Mouse (Mus musculus): Measurements from ENCODE around the gene Ctrb1.

DNA sequence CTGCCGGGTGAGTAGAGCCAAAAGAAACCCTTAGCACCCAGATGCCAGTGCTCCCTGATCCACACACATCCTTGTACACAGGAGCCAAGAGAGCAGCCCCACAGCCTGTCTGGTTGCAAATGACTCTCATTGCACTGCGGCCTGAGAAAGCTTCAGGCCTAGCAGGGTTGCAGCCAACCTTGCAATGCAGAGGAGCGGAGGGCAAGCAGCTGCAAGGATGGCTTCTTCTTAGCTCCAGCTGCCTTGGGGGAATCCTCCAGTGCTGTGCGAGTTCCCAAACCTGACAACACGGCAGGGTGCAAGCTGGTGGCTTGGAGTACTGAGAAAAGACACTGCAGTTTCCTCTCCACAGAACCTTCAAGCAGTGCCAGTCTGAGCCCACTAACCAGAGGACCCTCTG, 37.7 kb upstream of the Ctrb1 start:
- no peak for TF ChIP-seq POLR2A (IDR thresholded peaks at IDR 0.05; ENCODE audit: low read depth, low read length)
- no peak for TF ChIP-seq CTCF (conservative IDR thresholded peaks at IDR 0.05; ENCODE audit: insufficient read depth, insufficient read length, low read depth, low read length)

All from kidney, adult 2 months (tissue).